Comparison of ENCODE assay signal across 22 mouse cellular contexts in genomic region chr10:41867956-41868355, GRCm38 (mm10). TPM values are rescaled to one million over a fixed set of nuclear protein-coding genes. Genes with fewer than 3 reads are reported as not detected.
DNase-seq lines count a peak whose midpoint lies in the region; ATAC-seq lines count a peak whose summit lies in the region.
"Had no signal": no experiment of that assay in that cellular context is flagged by ENCODE, and none has a peak within 500 bp of the region (broad histone marks: within the 10 kb centered on the region; RNA-seq: fewer than 3 reads in every experiment).

No protein-coding gene starts in this region.

- 0 out of 2 replicates have a peak, but pooled peaks cover 6% of the 10 kb centered on the region for H3K4me1 ChIP-seq in neural tube, embryonic 14.5 days (ENCODE audit: control insufficient read depth, insufficient read depth, low read length)

- no peak overlapping the region for H3K27ac ChIP-seq in neural tube, embryonic 14.5 days (ENCODE audit: low read depth, low read length)
- H3K27ac ChIP-seq in macrophage = peak overlapping the region; percentile 54
- H3K27ac ChIP-seq: embryonic facial prominence, embryonic 15.5 days; heart, embryonic 13.5 days; hindbrain, embryonic 15.5 days; limb, embryonic 10.5 days; midbrain, embryonic 10.5 days had no signal

- H3K4me3 ChIP-seq in neural tube, embryonic 14.5 days (ENCODE audit: low read depth, low read length) = no peak overlapping the region
- no peak overlapping the region for H3K4me3 ChIP-seq in macrophage (ENCODE audit: inconsistent target)
- H3K4me3 ChIP-seq: embryonic facial prominence, embryonic 15.5 days; heart, embryonic 13.5 days; hindbrain, embryonic 15.5 days; limb, embryonic 10.5 days; midbrain, embryonic 10.5 days had no signal

- WGBS in neural tube, embryonic 14.5 days = 69% methylated on average over 5 of the region's 5 CpGs
- WGBS in macrophage (ENCODE audit: missing documents) = 53% methylated on average over 5 of the region's 5 CpGs

- H3K9me3 ChIP-seq in neural tube, embryonic 14.5 days (ENCODE audit: control insufficient read depth, low read length) = no peaks in the 10 kb centered on the region
- H3K9me3 ChIP-seq: embryonic facial prominence, embryonic 15.5 days; heart, embryonic 13.5 days; hindbrain, embryonic 15.5 days; limb, embryonic 10.5 days; midbrain, embryonic 10.5 days had no signal

- no peaks in the 10 kb centered on the region for H3K36me3 ChIP-seq in neural tube, embryonic 14.5 days (ENCODE audit: control insufficient read depth, insufficient read depth, low read length)
- H3K36me3 ChIP-seq in macrophage (ENCODE audit: inconsistent target) = no peaks in the 10 kb centered on the region
- no peaks in the 10 kb centered on the region for H3K36me3 ChIP-seq in splenic B cell, adult 2 months (ENCODE audit: control insufficient read depth, insufficient read depth, low read length, poor library complexity, severe bottlenecking)
- H3K36me3 ChIP-seq: embryonic facial prominence, embryonic 15.5 days; heart, embryonic 13.5 days; hindbrain, embryonic 15.5 days; limb, embryonic 10.5 days; midbrain, embryonic 10.5 days had no signal

- no peak overlapping the region for H3K4me2 ChIP-seq in neural tube, embryonic 14.5 days (ENCODE audit: low read depth, low read length)
- H3K4me2 ChIP-seq: embryonic facial prominence, embryonic 15.5 days; heart, embryonic 13.5 days; hindbrain, embryonic 15.5 days had no signal

- intact Hi-C loops in heart, postnatal 36 days (cut with DNase I) = no loop called here

- ATAC-seq in neural tube, embryonic 14.5 days (ENCODE audit: low read depth) = peak; percentile 46; the same call in 1 of the 2 replicates
- peak; percentile 38; the same call in 1 of the 2 replicates for ATAC-seq in common myeloid progenitor, adult 5-6 weeks (replicated peaks; ENCODE audit: low read depth, poor library complexity, severe bottlenecking)
- ATAC-seq: liver, postnatal 0 days had no signal

- H3K27me3 ChIP-seq in neural tube, embryonic 14.5 days (ENCODE audit: control insufficient read depth, insufficient read depth, low read length) = no peaks in the 10 kb centered on the region
- no peaks in the 10 kb centered on the region for H3K27me3 ChIP-seq in splenic B cell, adult 2 months (ENCODE audit: control insufficient read depth, insufficient read depth, low read length, poor library complexity, severe bottlenecking)
- H3K27me3 ChIP-seq: embryonic facial prominence, embryonic 15.5 days; heart, embryonic 13.5 days; hindbrain, embryonic 15.5 days had no signal

- no peaks in the 10 kb centered on the region for H3K79me2 ChIP-seq in macrophage (ENCODE audit: inconsistent target)

- no peak for DNase-seq in neural tube, embryonic 10.5 days (ENCODE audit: extremely low spot score, low spot score)
- DNase-seq in splenic B cell, adult 2 months (ENCODE audit: low read depth, low spot score) = peak; percentile 49
- DNase-seq in cerebellum, adult 11-12 months = no peak
- DNase-seq in heart, postnatal 36 days = no peak
- DNase-seq: adrenal gland, postnatal 10 days; cerebellum, adult 11 months; cerebellum, postnatal 14 days; embryo, embryonic 11 days; kidney, adult 2 months; kidney, postnatal 36 days; layer of hippocampus, adult 9-11 months; liver, postnatal 0 days; lung, postnatal 10 days; right cerebral cortex, postnatal 4 days had no signal

- H3K9ac ChIP-seq in neural tube, embryonic 14.5 days (replicated peaks; ENCODE audit: low read depth, low read length) = no peak overlapping the region
- H3K9ac ChIP-seq: embryonic facial prominence, embryonic 15.5 days; heart, embryonic 13.5 days; hindbrain, embryonic 15.5 days; liver, postnatal 0 days had no signal

RNA-seq across cellular contexts. Expression of gene Sesn1, which starts 58.2 kb away (rescaled TPM):
- 30.6 and 39.8 TPM in 2 replicates for polyA plus RNA-seq in neural tube, embryonic 14.5 days (2014; fragmentation: Nextera tagmentation; extraction: Ambion mirVana)
- 48.0 and 50.8 TPM in 2 replicates for total RNA-seq in common myeloid progenitor, adult 5-6 weeks (2017)
- total RNA-seq in macrophage (2018; cell fraction: chromatin; rRNA removed) = 100 to 1,000 TPM in 6 of 26 experiments, 10 to 100 TPM in 20; 10.9 to 200 (median 52.2) TPM
- 100 to 1,000 TPM in 14 of 26 experiments, 10 to 100 TPM in 12; 16.8 to 272 (median 104) TPM for total RNA-seq in macrophage (2018; cell fraction: cytosol; rRNA removed)
- 100 to 1,000 TPM in 9 of 26 experiments, 10 to 100 TPM in 17; 16.5 to 264 (median 75.3) TPM for total RNA-seq in macrophage (2018; cell fraction: nucleus; rRNA removed)
- 120 to 232 TPM (median 153 TPM) in 3 replicates for polyA plus RNA-seq in macrophage (2018)
- 100 to 1,000 TPM; 118 to 224 TPM for total RNA-seq in heart, postnatal 36 days (2021)

RNA-seq across cellular contexts. Expression of gene Cep57l1, which starts 58.3 kb away (rescaled TPM):
- polyA plus RNA-seq in neural tube, embryonic 14.5 days (2014; fragmentation: Nextera tagmentation; extraction: Ambion mirVana) = 15.7 and 15.8 TPM in 2 replicates
- 52.3 and 55.1 TPM in 2 replicates for total RNA-seq in common myeloid progenitor, adult 5-6 weeks (2017)
- total RNA-seq in macrophage (2018; cell fraction: chromatin; rRNA removed) = 10 to 100 TPM in 19 of 26 experiments, 1 to 10 TPM in 7; 1.1 to 48.5 (median 24.5) TPM
- 1 to 10 TPM; 1.6 to 6.6 (median 4.3) TPM for total RNA-seq in macrophage (2018; cell fraction: cytosol; rRNA removed)
- 10 to 100 TPM in 16 of 26 experiments, 1 to 10 TPM in 9, under 1 TPM in 1; 0.98 to 36.0 (median 13.1) TPM for total RNA-seq in macrophage (2018; cell fraction: nucleus; rRNA removed)
- polyA plus RNA-seq in macrophage (2018) = 3.9 to 8.9 TPM (median 4.9 TPM) in 3 replicates
- 1 to 10 TPM; 2.9 to 3.7 TPM for total RNA-seq in heart, postnatal 36 days (2021)

Comparison
In these comparisons a context has a peak if more than half of its experiments do, and no peak if none do; other contexts are left out.
1. RNA of gene Cep57l1, which starts 58.3 kb away (total RNA-seq): 52.3 to 55.1 TPM in common myeloid progenitor, adult 5-6 weeks; 2.9 to 3.7 TPM in heart, postnatal 36 days; every median in the first group is over 10 times any median in the second.